Mouse (Mus musculus): ENCODE measurements around the gene 4930404N11Rik. TPM values are rescaled to one million over a fixed set of nuclear protein-coding genes. Genes with fewer than 3 reads are reported as not detected.

Gene 4930404N11Rik
- polyA plus RNA-seq, 2 experiments: 0.37 to 0.43 TPM

GRCm38 (mm10) chr10:81330007-81330406 lies 35.6 kb downstream of the 4930404N11Rik start:
- TF ChIP-seq POLR2A (IDR thresholded peaks at IDR 0.05; ENCODE audit: borderline replicate concordance, extremely low read depth, insufficient read depth, insufficient read length): no peak
- Histone ChIP-seq H3K4me1 (ENCODE audit: control insufficient read depth, insufficient read depth, low read length) (peaks cover 29% of the 10 kb centered on the region), H3K4me2 (replicated peaks; ENCODE audit: low read depth, low read length, severe bottlenecking) (0 out of 2 replicates have a peak overlapping the region, but pooled peaks have one; percentile 21), H3K9me3 (ENCODE audit: control insufficient read depth, low read length) (no peaks in the 10 kb centered on the region), H3K27ac (replicated peaks; ENCODE audit: low read depth, low read length) (peak overlapping the region; percentile 85), H3K9ac (ENCODE audit: low read depth, low read length, severe bottlenecking) (no peak overlapping the region), H3K27me3 (ENCODE audit: control insufficient read depth, insufficient read depth, low read length) (no peaks in the 10 kb centered on the region), H3K36me3 (ENCODE audit: control insufficient read depth, insufficient read depth, low read length) (peaks cover 24% of the 10 kb centered on the region), H3K4me3 (replicated peaks; ENCODE audit: low read length) (no peak overlapping the region)
- DNase-seq (ENCODE audit: low spot score) (no peak), ATAC-seq (ENCODE audit: low FRiP score, low read depth) (peak; percentile 8; the same call in 1 of the 2 replicates)
- 47% methylated on average over 4 of the region's 4 CpGs for WGBS

GRCm38 (mm10) chr10:81329194-81329975 lies 36.2 kb downstream of the 4930404N11Rik start:
- H3K4me1 ChIP-seq (ENCODE audit: control insufficient read depth, insufficient read depth, low read length): peaks cover 23% of the 10 kb centered on the region
- H3K27me3 ChIP-seq (ENCODE audit: control insufficient read depth, insufficient read depth, low read length): no peaks in the 10 kb centered on the region
- peak overlapping the region; percentile 21 for H3K4me2 ChIP-seq (replicated peaks; ENCODE audit: low read depth, low read length, severe bottlenecking)
- peak overlapping the region; percentile 85 for H3K27ac ChIP-seq (replicated peaks; ENCODE audit: low read depth, low read length)
- H3K36me3 ChIP-seq (ENCODE audit: control insufficient read depth, insufficient read depth, low read length): peaks cover 30% of the 10 kb centered on the region
- H3K9ac ChIP-seq (ENCODE audit: low read depth, low read length, severe bottlenecking): peak overlapping the region; percentile 40
- TF ChIP-seq POLR2A (IDR thresholded peaks at IDR 0.05; ENCODE audit: borderline replicate concordance, extremely low read depth, insufficient read depth, insufficient read length): no peak
- H3K9me3 ChIP-seq (ENCODE audit: control insufficient read depth, low read length): no peaks in the 10 kb centered on the region
- peak; percentile 82 for ATAC-seq (ENCODE audit: low FRiP score, low read depth)
- 48% methylated on average over 10 of the region's 10 CpGs for WGBS
- peak; percentile 82 for DNase-seq (ENCODE audit: low spot score)
- no peak overlapping the region for H3K4me3 ChIP-seq (replicated peaks; ENCODE audit: low read length)

GRCm38 (mm10) chr10:81328386-81328785 lies 37.2 kb downstream of the 4930404N11Rik start, which contains the start of gene Tbxa2r:
TSS of gene Tbxa2r (plus strand) at chr10:81328731.
- Histone ChIP-seq H3K4me3 (replicated peaks; ENCODE audit: low read length) (no peak within 1 kb of the TSS), H3K9ac (ENCODE audit: low read depth, low read length, severe bottlenecking) (peak within 1 kb of the TSS; percentile 40), H3K4me1 (ENCODE audit: control insufficient read depth, insufficient read depth, low read length) (peaks cover 23% of the 10 kb centered on the region), H3K27me3 (ENCODE audit: control insufficient read depth, insufficient read depth, low read length) (no peaks in the 10 kb centered on the region), H3K36me3 (ENCODE audit: control insufficient read depth, insufficient read depth, low read length) (peaks cover 40% of the 10 kb centered on the region), H3K27ac (replicated peaks; ENCODE audit: low read depth, low read length) (peak within 1 kb of the TSS; percentile 85), H3K9me3 (ENCODE audit: control insufficient read depth, low read length) (no peaks in the 10 kb centered on the region), H3K4me2 (replicated peaks; ENCODE audit: low read depth, low read length, severe bottlenecking) (peak within 1 kb of the TSS; percentile 21)
- DNase-seq (ENCODE audit: low spot score) (no peak), ATAC-seq (ENCODE audit: low FRiP score, low read depth) (no peak)
- no peak for TF ChIP-seq POLR2A (IDR thresholded peaks at IDR 0.05; ENCODE audit: borderline replicate concordance, extremely low read depth, insufficient read depth, insufficient read length)
- WGBS: 18% methylated on average over 10 of the region's 10 CpGs

DNA sequence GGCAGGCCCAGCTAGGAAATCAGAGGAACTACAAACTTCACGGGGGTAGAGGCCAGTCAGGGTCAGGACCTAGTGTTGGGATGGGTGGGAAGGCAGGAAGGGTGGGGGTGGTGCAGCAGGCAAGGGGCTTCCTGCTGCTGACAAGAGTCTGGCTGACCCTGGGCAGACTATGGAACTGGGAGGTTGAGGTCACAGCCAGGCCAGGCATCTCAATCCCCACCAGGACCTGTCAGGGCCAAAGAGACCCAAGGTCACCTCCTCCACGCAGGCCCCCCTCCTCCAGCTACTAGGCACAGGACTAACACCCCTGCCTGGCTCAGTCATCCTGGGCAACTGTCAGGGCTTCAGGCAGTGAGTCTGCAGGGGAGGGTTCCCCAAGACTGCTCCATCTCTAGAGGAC lies 37.7 kb downstream of the 4930404N11Rik start:
- no peak for ATAC-seq (ENCODE audit: low FRiP score, low read depth)
- H3K4me3 ChIP-seq (replicated peaks; ENCODE audit: low read length): no peak overlapping the region
- no peak for TF ChIP-seq POLR2A (IDR thresholded peaks at IDR 0.05; ENCODE audit: borderline replicate concordance, extremely low read depth, insufficient read depth, insufficient read length)
- H3K27ac ChIP-seq (replicated peaks; ENCODE audit: low read depth, low read length): no peak overlapping the region
- DNase-seq (ENCODE audit: low spot score): no peak
- H3K27me3 ChIP-seq (ENCODE audit: control insufficient read depth, insufficient read depth, low read length): no peaks in the 10 kb centered on the region
- H3K4me2 ChIP-seq (replicated peaks; ENCODE audit: low read depth, low read length, severe bottlenecking): no peak overlapping the region
- WGBS: 27% methylated on average over 2 of the region's 2 CpGs
- H3K9me3 ChIP-seq (ENCODE audit: control insufficient read depth, low read length): no peaks in the 10 kb centered on the region
- peaks cover 23% of the 10 kb centered on the region for H3K4me1 ChIP-seq (ENCODE audit: control insufficient read depth, insufficient read depth, low read length)
- H3K9ac ChIP-seq (ENCODE audit: low read depth, low read length, severe bottlenecking): no peak overlapping the region
- H3K36me3 ChIP-seq (ENCODE audit: control insufficient read depth, insufficient read depth, low read length): peaks cover 44% of the 10 kb centered on the region

GRCm38 (mm10) chr10:81326858-81327257 lies 38.8 kb downstream of the 4930404N11Rik start:
- no peak for TF ChIP-seq POLR2A (IDR thresholded peaks at IDR 0.05; ENCODE audit: borderline replicate concordance, extremely low read depth, insufficient read depth, insufficient read length)
- Histone ChIP-seq H3K27me3 (ENCODE audit: control insufficient read depth, insufficient read depth, low read length) (no peaks in the 10 kb centered on the region), H3K4me1 (ENCODE audit: control insufficient read depth, insufficient read depth, low read length) (peaks cover 25% of the 10 kb centered on the region), H3K27ac (replicated peaks; ENCODE audit: low read depth, low read length) (no peak overlapping the region), H3K36me3 (ENCODE audit: control insufficient read depth, insufficient read depth, low read length) (peaks cover 50% of the 10 kb centered on the region), H3K4me3 (replicated peaks; ENCODE audit: low read length) (no peak overlapping the region), H3K9ac (ENCODE audit: low read depth, low read length, severe bottlenecking) (no peak overlapping the region), H3K4me2 (replicated peaks; ENCODE audit: low read depth, low read length, severe bottlenecking) (no peak overlapping the region), H3K9me3 (ENCODE audit: control insufficient read depth, low read length) (no peaks in the 10 kb centered on the region)
- DNase-seq (ENCODE audit: low spot score) (no peak), ATAC-seq (ENCODE audit: low FRiP score, low read depth) (no peak)
- WGBS: 76% methylated on average over 6 of the region's 6 CpGs

Measured in limb, embryonic 14.5 days (tissue).